Mouse (Mus musculus) gastrocnemius, postnatal 36 days (tissue): ENCODE measurements around the gene Scrn1. TPM values are rescaled to one million over a fixed set of nuclear protein-coding genes. Genes with fewer than 3 reads are reported as not detected.

Source experiments
- DNase-seq, 2 experiments: peaks; one replicate each; pipeline ENCODE4 v3.0.0; 2022
- intact Hi-C: fragments of 180-260 bp; cut with DNase I; formaldehyde crosslinking; loops from one replicate; pipeline ENCODE4 v1.15.1; 2025
- total RNA-seq, 2 experiments: library from RNA; stranded (reverse); gene quantifications; 2 replicates each; pipeline ENCODE4 v1.2.3; 2021

The Scrn1 gene
- total RNA-seq, 2 experiments from 2014 or later, result 2.6 to 3.2 TPM

GRCm38 (mm10) chr6:54539396-54539795 lies 26.9 kb downstream of the Scrn1 start:
- intact Hi-C loops, result no loop called here
- no peak for DNase-seq

GRCm38 (mm10) chr6:54538773-54539173 lies 27.5 kb downstream of the Scrn1 start:
- DNase-seq, result no peak
- intact Hi-C loops, result no loop called here

- intact Hi-C loops, result no loop called here
- DNase-seq, result no peak
These were observed 29.2 kb downstream of the Scrn1 start for GRCm38 (mm10) chr6:54537053-54537452.

GRCm38 (mm10) chr6:54535485-54535884 lies 30.8 kb downstream of the Scrn1 start:
- intact Hi-C loops, result no loop called here
- DNase-seq, result no peak

GRCm38 (mm10) chr6:54531048-54531481 lies 35.2 kb downstream of the Scrn1 start:
- DNase-seq, result no peak
- intact Hi-C loops, result no loop called here

GRCm38 (mm10) chr6:54530182-54530581 lies 36.1 kb downstream of the Scrn1 start:
- intact Hi-C loops, result no loop called here
- no peak for DNase-seq

GRCm38 (mm10) chr6:54528666-54529065 lies 37.6 kb downstream of the Scrn1 start:
- intact Hi-C loops, result no loop called here
- DNase-seq, result no peak

- intact Hi-C loops, result no loop called here
- DNase-seq, result no peak
These were observed 47.5 kb downstream of the Scrn1 start for GRCm38 (mm10) chr6:54518758-54519157.

GRCm38 (mm10) chr6:54516512-54517134 lies 49.7 kb downstream of the Scrn1 start:
- no peak for DNase-seq
- intact Hi-C loops, result no loop called here

GRCm38 (mm10) chr6:54512256-54512655 lies 54.0 kb downstream of the Scrn1 start:
- intact Hi-C loops, result no loop called here
- DNase-seq, result no peak

GRCm38 (mm10) chr6:54509264-54509663 lies 57.0 kb downstream of the Scrn1 start:
- DNase-seq, result no peak
- intact Hi-C loops, result no loop called here

- no peak for DNase-seq
- intact Hi-C loops, result no loop called here
These were observed 58.0 kb downstream of the Scrn1 start for GRCm38 (mm10) chr6:54508256-54508793.

- intact Hi-C loops, result loop anchor here (1.0 kb wide), 1 partner anchor 118 kb away; no protein-coding TSS in a partner anchor
- DNase-seq, result no peak
These were observed 58.5 kb downstream of the Scrn1 start for GRCm38 (mm10) chr6:54507808-54508207.

GRCm38 (mm10) chr6:54507002-54507401 lies 59.3 kb downstream of the Scrn1 start:
- no peak for DNase-seq
- intact Hi-C loops, result loop anchor here (1.0 kb wide), 1 partner anchor 117 kb away; no protein-coding TSS in a partner anchor

- no peak for DNase-seq
- intact Hi-C loops, result no loop called here
These were observed 60.0 kb downstream of the Scrn1 start for GRCm38 (mm10) chr6:54506318-54506717.

GRCm38 (mm10) chr6:54502661-54503115 lies 63.6 kb downstream of the Scrn1 start:
- intact Hi-C loops, result no loop called here
- DNase-seq, result no peak

GRCm38 (mm10) chr6:54496214-54496613 lies 70.1 kb downstream of the Scrn1 start:
- intact Hi-C loops, result no loop called here

GRCm38 (mm10) chr6:54494612-54495398 lies 71.5 kb downstream of the Scrn1 start:
- DNase-seq, result no peak
- intact Hi-C loops, result no loop called here

More at GRCm38 (mm10) chr6:54496214-54496613, 70.1 kb downstream of the Scrn1 start:
- DNase-seq, result no peak

GRCm38 (mm10) chr6:54494097-54494496 lies 72.2 kb downstream of the Scrn1 start:
- DNase-seq, result no peak
- intact Hi-C loops, result no loop called here

- intact Hi-C loops, result no loop called here
These were observed 75.2 kb downstream of the Scrn1 start for GRCm38 (mm10) chr6:54491074-54491473.

GRCm38 (mm10) chr6:54485973-54486569 lies 80.2 kb downstream of the Scrn1 start:
- DNase-seq, result no peak
- intact Hi-C loops, result no loop called here

More at GRCm38 (mm10) chr6:54491074-54491473, 75.2 kb downstream of the Scrn1 start:
- DNase-seq, result no peak
